Mouse (Mus musculus): ENCODE measurements around the gene Itgax.

Gene Itgax

GRCm38 (mm10) chr7:128158688-128159354 lies 29.5 kb downstream of the Itgax start:
- DNase-seq (ENCODE audit: low read depth): peak; percentile 78

GRCm38 (mm10) chr7:128164001-128164400 lies 34.7 kb downstream of the Itgax start:
- no peak for DNase-seq (ENCODE audit: low read depth)

GRCm38 (mm10) chr7:128166391-128166790 lies 37.0 kb downstream of the Itgax start:
- no peak for DNase-seq (ENCODE audit: low read depth)

- DNase-seq (ENCODE audit: low read depth): no peak
Measured at GRCm38 (mm10) chr7:128169996-128170395, 40.6 kb downstream of the Itgax start.

- no peak for DNase-seq (ENCODE audit: low read depth)
Measured at GRCm38 (mm10) chr7:128178385-128178784, 49.0 kb downstream of the Itgax start.

- DNase-seq (ENCODE audit: low read depth): peak; percentile 57
Measured at GRCm38 (mm10) chr7:128180126-128180525, 50.8 kb downstream of the Itgax start.

- DNase-seq (ENCODE audit: low read depth): no peak
Measured at GRCm38 (mm10) chr7:128180546-128180945, 51.2 kb downstream of the Itgax start.

- DNase-seq (ENCODE audit: low read depth): no peak
Measured at GRCm38 (mm10) chr7:128181691-128182090, 52.3 kb downstream of the Itgax start.
